Mouse (Mus musculus): ENCODE measurements around the gene Ddx4.

Ddx4 gene

DNA sequence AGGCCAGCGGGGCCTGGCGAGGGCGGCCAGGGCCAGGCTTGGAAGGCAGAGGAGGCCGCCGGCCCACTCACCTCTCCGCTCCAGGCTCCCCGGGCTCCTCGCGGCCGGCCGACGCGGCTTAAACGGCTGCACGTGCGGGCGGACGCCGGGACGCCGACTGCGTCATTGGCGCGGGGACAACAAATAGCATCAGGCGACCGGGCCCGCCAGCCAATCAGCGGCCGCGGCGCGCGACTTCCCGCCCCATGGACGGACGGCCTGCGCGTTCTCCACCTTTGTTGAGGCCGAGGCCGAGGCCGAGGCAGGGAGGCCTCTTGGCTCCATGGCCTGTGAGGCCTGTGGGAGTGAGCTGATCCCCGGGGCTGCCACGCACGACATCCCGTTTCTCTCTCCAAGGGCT lies at the start of gene Ddx4:
Gene Ddx4 (minus strand): TSS at position 271 of the 400 bp plus-strand sequence.
- ATAC-seq (ENCODE audit: low TSS enrichment), result no peak

DNA sequence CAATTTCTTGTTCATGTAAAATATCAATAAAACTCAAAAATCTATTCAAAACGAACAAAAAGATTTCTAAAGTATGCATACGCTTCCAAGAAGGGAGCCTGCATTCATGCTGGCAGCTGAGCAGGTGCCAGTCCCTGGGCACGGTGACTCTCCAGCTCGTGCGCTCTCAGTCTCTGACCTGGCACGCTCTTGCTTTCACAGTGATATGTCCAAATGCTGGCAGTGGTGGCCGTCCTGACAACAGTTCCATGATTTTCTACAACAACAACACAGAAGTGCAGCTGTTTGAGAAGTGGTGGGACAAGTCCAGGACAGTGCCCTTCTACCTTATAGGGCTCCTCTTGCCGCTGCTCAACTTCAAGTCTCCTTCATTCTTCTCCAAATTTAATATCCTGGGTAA lies 49.0 kb upstream of the Ddx4 start:
- no peak for ATAC-seq (ENCODE audit: low TSS enrichment)

DNA sequence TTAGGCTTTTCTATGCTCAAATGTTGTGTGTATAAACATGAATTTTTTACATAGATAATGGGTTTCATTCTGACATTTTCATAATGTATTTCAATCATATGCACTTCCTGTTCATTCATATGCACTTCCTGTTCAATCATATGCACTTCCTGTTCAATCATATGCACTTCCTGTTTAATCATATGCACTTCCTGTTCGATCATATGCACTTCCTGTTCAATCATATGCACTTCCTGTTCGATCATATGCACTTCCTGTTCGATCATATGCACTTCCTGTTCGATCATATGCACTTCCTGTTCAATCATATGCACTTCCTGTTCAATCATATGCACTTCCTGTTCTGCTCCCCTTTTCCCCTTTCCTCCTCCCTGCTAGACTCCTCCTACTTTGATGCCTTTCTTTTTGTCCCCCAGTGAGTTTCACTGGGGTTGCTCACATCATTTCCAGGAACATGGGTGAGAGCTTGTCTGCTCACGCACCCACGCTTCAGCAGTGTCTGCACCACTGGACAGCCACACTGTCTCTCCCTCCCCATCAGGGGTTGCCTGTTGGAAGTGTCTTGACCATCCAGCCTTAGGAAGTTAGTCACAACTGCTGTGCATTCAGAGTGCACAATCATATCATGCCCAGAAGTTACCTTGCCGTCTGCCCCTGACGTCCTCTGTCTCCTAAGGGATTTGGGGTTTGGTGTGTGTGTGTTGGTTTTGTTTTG lies 43.4 kb upstream of the Ddx4 start:
- no peak for ATAC-seq (ENCODE audit: low TSS enrichment)

DNA sequence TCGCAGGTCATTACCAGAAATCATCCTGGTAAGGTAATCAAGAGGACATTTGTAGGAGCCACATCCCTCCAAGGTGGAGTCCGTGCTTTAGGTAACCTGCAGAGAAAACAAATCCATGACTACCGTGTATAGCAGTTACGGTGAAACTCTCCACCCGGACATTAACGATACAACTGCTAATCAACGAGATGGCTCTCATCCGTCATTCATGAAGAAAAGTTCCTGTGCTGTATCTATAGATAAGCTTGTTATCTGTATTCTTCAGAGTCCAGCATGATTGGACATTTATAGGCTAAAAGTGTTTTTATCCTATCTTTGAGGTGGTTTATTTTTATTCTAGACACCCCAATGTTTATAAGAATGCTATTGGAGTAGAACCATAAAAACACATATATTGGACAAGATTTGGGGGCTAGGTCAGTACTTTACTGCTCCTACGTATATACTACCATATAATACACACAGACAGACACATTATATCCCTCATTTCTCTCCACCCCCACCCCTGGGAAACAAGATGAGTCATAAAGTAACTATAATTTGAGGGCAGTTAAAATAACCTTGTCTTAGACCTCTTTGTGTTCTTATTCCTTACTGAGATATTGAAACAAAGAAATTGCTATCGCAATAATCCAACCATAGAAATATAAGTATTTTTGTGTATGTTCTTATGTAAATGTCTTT lies 40.7 kb upstream of the Ddx4 start:
- no peak for ATAC-seq (ENCODE audit: low TSS enrichment)

DNA sequence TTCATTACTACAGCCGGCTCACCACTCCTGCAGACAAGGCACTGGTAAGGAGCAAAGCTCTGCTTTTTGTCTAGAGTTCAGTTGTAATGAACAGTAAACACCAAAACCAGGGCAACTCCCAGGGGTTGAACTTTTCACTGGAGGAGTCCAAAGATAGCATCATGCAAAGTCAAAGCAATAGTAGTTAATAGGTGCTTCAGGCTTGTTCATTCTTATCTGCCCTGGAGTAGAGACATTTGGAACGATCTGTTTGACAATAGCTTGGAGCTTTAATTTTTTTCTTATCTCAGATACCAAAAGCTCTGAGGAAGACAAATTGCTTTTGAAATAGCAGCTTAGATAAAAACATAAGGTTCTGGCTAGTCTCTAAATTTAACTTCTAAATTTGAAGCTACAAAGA lies 33.9 kb upstream of the Ddx4 start:
- no peak for ATAC-seq (ENCODE audit: low TSS enrichment)

DNA sequence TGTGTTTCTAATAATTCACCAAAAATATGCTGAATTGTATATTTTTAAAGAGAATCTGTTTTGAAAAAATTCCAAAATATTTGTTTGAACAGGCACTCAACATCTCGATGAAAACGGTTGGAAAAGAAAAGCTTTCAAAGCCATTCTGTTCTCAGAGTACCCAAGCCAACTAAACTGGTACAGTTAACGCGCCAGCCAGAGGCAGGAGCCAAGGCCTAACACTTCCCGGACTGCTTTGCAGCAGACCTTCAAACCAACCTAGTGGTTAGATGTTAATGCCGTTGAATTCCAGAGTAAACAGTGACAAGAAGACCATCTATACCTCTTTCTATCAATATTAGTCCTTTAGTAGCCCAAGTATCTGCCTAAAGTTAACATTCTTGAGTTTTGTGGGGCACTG lies 31.7 kb upstream of the Ddx4 start:
- ATAC-seq (ENCODE audit: low TSS enrichment), result no peak

DNA sequence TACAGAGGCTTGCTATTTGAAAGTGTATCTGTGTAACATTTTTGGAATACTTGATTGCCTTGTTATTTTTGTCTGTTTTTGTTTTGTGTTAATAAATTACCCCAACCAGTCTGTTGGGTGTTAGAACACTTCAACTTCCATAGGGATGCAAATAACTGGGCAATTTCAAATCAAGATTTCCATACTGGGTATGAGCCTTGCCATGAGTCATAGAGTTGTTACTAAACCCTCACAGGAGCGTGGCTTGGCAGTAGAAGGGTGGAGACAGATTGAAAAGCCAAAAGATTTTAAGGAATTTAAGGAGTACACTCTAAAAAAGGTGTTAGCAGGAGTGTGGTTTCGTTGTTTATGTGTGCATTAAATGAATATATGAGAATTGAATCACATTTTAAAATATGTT lies 31.0 kb upstream of the Ddx4 start:
- ATAC-seq (ENCODE audit: low TSS enrichment), result peak; percentile 79

DNA sequence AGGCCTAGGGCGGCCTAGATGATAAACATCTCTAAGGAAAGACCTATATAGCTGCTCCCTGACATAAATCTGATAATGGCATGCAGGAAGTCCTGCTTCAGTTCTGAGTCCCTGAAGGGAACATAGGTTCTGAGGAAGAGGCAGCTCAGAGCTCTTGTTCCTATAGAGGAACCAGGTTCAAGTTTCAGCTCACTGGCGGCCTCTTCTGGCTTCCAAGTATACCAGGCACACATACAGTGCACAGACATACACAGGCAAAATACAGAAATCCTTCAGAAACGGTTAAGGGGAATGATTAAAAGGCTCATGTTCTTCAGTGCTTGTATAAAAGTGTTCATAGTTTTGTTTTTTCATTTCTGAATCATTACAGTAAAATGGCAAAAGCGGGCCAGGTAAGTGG lies 25.9 kb upstream of the Ddx4 start:
- ATAC-seq (ENCODE audit: low TSS enrichment), result no peak

DNA sequence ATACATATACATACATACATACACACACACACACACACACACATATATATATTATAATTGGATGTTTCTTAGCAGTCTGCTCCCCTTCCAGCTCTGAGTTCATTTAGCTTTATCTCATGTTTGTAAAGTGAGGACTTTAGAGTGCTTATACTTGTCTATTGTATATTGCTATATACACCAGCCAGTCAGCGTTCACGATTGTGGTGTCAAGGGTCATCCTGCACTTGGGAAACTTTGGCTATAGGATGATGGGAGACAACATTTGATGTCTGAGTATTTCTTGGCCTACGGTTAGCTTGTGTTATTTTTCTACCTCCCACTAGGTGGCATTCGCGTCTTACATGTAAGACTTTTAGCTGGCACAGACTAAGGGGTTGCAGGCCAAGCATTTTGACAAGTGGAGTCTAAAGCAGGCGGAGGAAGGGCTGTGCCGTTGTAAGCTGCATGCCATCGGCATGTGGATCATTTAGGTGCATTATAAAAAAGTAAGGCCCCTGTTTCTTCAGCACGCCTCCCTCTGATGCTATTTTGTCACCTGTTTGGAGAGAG lies 21.7 kb upstream of the Ddx4 start:
- peak; percentile 96 for ATAC-seq (ENCODE audit: low TSS enrichment)

DNA sequence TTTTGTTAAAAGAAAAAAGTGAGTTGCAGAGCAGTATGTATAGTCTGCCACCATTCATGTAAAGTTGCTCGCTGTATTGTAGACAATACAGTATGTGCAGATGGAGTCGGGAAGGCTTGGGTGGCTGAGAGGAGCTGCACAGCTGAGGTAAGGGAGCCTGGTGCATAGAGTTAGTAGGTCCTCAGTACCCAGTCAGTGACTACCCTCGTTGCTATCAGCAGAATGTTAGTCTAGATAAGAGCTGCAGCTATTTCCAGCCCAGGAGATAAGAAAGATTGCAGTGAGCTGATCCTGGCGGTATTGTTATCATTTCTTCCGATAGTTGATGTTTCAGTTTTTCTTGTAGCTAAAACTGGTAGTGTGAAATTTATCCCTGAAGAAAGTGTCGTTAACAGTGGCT lies 20.5 kb upstream of the Ddx4 start:
- no peak for ATAC-seq (ENCODE audit: low TSS enrichment)

DNA sequence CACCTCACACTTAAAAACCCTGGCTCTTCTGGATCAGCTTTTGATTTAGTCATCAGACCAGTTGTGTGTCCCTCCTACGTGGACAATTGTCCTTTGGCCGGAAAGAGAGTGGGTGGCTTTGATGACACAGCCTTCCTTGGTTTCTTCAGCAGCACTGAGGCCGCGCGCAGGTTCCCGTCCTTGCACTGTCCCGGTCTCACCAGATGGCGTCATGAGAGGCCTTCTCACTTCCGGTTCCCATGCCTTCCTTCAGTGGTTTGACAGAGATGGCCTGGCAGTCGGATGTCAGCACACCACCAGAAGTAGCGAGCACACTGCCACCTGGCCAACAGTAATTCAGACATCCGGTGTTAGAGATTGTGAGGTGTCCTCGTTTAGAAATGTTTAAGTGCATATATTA lies 19.4 kb upstream of the Ddx4 start:
- ATAC-seq (ENCODE audit: low TSS enrichment), result no peak

DNA sequence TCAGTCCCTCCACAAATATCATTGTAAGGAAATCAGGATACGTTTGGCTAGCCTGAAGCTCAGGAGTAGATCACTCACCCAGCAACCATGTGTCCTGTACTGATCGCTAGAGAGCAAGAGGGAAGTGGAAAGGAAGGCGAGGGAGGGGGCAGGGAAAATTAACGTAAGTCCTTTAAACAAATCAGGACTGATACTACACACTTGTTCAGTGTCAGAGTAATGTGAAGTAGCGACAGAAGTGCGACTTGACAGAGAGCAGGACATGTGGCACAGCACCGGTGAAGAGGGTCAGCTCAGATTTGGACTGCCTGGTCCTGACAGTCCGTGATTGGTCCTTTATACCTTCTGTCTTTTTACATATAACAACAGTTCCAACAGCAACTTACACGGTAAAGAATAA lies 14.9 kb upstream of the Ddx4 start:
- no peak for ATAC-seq (ENCODE audit: low TSS enrichment)

DNA sequence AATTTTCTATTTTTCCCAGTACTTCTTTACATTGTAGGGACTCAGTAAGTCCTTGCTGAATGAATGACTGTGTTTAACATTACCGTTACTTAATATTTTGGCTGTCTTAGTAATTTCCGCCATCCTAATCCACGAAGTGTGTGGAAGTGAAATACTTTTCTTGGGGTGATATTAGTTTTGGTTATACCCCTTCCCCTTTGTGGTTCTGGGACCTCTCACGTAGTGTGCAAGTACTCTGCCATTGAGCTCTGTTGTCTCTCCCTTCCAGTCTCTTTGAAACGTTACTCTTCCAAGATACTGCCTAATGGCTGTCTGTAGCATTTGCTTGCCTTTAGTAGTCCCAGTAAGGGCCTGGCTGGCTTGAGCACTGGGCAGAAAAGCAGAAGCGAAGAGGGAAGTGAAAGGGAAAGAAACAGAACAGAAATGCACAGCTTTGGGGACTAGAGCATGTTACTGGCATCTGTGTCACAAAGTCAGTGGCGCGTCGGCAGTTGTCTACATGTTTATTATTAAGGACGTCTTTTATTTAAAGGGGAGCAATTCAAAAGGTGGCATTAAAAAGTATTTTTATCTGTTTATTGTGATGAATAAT lies 14.3 kb upstream of the Ddx4 start:
- no peak for ATAC-seq (ENCODE audit: low TSS enrichment)

DNA sequence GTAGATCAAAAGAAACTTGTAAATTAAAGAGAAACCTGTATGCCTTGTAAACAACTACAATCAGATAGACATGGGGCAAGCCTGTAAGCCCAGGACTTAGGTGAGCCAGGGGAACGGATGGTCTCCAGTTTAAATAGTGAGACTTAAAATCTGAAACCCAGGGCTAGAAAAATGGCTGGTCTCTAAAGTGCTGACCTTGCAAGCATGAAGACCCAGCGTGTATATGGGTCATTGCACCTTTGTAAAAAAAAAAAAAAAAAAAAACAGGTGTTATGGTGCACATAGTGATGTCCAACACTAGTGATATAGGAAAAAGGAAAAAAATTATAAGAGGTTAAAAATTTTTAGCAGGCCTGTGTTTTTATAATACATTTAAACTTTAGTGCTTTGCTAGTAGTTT lies 9.4 kb upstream of the Ddx4 start:
- ATAC-seq (ENCODE audit: low TSS enrichment), result no peak

DNA sequence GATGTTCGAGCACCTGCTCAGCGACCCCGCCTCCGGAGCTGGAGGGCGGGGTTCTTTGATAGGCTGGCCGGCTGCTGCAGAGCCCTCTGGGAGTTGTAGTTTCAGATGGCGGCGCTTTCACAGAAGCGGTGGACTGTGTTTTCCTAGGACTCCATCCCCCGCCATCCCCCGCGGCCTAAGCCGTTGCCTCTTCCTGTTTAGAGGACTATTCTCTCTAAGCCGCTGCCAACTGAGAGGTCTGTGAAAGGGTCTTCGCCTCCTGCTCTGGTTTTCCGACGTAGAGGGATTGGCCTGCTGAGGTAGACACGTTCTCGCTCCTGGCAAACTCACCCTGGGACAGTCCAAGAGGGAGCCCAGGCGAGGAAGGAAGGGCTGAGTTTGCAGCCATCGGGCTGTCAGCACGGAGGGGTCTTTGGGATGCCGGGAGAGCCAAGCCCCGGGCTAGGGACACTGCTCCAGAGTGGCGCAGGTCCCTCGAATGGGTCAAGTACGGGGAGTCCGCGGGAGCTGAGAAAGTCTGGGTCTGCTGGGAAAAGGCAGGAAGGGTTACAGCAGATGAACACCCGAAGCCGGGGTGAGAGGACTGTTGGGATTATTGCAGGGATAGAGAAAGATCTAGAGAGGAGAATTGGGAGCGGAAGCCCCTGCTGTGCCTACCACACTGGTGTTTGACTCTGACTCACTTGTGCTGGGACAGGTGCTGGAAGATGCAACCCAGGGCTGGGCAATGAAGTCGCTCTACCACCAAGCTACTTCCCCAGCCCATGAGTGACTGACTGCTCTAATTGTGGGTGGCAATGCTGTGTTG lies 8.5 kb upstream of the Ddx4 start, which contains the start of gene Slc38a9:
Gene Slc38a9 (plus strand): TSS at position 178 of the 808 bp plus-strand sequence.
- ATAC-seq (ENCODE audit: low TSS enrichment), result peak; percentile 97

DNA sequence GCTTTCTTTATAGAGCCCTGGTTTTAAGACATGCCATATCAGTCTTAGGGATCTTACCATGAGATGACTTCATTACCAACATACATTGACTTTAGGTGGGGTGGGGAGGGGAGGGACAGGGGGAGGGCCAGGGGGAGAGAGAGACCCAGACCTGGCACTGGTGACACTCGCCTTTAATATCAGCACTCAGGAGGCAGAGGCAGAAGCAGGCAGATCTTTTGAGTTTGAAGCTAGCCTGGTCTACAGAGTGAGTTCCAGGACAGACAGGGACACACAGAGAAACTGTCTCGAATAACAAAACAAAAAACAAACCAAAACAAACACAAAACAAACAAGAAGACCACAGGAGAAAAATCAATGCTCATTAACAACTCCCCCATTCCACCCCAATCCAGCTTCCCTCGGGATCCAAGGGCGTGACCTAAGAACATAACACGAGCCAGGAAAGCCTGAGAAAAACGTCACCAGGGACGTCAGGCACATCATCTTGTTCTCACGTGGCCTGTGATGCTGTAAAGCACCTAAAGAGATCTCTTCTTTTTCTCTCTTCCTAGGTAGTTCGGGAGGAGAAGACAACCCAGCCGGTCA lies 7.8 kb upstream of the Ddx4 start:
- no peak for ATAC-seq (ENCODE audit: low TSS enrichment)

DNA sequence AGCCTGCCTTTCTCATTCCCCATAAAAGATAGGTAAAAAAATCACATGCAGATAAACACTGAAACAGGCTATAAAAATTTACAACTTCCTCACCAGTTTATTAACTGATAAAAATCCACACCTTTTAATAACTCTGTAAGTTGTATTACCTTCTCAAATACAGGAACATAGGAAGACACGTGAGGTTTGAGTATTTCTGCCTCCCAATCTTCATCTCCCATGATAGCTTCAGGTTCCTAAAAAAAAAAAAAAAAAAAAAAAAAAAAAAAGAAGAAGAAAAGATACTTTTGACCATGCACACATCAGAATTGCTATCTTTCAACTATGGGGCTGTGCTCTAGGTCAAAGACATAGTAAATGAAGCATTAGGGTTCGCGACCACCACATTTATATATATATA lies 1.1 kb downstream of the Ddx4 start:
- no peak for ATAC-seq (ENCODE audit: low TSS enrichment)

DNA sequence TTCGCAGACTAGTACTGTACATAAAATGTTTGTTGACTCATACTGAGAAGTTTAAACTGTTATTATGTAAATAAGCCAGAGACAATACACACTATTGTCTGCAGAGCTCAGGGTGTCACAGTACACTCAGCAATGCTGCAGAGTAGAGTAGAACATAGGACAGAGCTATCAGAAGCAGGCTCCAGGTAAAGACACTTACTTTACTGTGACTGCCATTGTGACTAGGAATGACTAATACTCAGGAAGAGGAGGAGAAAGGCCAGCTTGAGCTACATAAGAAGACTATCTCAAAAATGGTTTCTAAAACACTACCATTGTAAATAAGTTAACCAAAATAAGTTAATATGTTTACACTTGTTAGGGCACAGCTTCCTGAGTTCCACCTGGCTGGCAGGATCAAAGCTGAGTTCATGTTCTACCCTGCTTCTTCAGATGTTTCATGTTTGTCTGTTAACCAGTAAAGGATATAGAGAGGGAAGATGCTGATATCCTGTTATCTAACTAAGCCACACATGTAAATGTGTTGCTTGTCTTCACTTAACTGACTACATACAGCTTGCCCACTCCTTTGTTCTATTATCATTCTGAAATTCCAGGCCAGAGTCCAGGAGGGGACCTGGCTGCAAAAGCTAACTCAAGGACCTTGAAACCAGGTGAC lies 6.6 kb downstream of the Ddx4 start:
- no peak for ATAC-seq (ENCODE audit: low TSS enrichment)

DNA sequence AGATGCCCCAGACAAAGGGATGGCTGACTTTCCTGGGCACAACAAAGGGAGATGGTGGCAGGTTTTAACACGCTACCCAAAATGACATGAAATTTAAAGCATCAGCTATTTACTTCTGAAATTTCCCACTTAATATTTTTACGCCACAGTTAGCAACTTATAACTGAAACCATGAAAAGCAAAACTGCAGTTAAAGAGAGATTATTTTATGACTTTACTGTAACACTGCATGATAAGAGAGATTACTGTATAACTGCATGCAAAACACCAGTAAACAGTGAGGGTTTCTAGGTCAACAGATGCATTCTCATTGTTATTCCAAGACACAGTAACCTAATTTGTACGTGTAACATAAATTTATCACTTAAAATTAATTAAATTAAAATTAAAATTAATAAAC lies 7.3 kb downstream of the Ddx4 start:
- ATAC-seq (ENCODE audit: low TSS enrichment), result no peak

DNA sequence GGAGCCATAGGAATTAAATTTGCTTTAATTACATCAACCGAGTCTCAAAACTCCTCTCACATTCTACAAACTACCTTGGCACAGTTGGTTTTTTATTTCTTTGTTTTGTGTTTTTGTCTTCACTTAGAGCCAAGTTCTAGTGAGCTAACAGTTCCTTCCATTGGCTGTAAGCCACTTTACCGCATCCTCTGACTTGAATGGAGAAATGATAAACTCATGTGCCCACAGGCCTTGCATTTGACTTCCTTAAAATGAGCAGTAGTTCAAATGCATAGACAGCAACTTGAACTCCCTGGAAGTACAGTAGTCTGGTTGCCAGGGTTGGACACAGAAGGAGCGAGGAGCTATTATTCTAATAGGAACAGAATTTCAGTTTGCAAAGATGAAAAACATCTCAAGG lies 9.4 kb downstream of the Ddx4 start:
- ATAC-seq (ENCODE audit: low TSS enrichment), result no peak

DNA sequence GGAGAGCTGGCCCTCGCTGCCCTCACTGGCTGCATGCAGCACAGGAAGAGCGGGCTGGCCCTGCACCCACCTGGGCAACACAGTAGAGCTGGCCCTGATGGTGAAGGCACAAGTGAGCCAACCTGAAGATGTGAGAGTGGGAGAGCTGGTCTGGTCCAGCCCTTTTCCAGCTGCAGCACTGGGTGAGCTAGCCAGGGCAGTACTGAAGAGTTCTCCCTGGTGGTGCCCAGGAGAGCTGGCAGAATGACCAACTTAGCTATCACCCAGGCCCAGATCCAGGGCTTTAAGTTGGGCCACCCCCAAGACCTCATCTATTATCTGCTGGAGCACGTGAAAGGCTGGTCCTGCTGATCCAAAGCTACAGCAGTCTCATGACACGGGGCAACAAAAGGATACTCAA lies 13.2 kb downstream of the Ddx4 start:
- ATAC-seq (ENCODE audit: low TSS enrichment), result no peak

Data from frontal cortex, adult (tissue).